Mouse (Mus musculus) G1E (cell line): ENCODE results near the gene Ubap2.

Experiments used
- CTCF ChIP-seq: IDR thresholded peaks from 2 replicates; pipeline ENCODE4 v1.5.1; 2012; ENCODE audit warnings: low read depth, low read length, inconsistent platforms, mixed read lengths
- GATA1 ChIP-seq: IDR thresholded peaks from 2 replicates; pipeline ENCODE4 v1.6.1; 2012; ENCODE audit warnings: borderline replicate concordance, low read length, inconsistent platforms, mixed read lengths
- GATA2 ChIP-seq: IDR thresholded peaks from 2 replicates; pipeline ENCODE4 v1.6.1; 2012; ENCODE audit warnings: low read depth, low read length, inconsistent platforms, borderline replicate concordance
- POLR2AphosphoS5 ChIP-seq: IDR thresholded peaks from 2 replicates; pipeline ENCODE4 v1.6.1; 2012; ENCODE audit warnings: low read depth, low read length, inconsistent platforms; ENCODE audit not compliant: insufficient replicate concordance

DNA sequence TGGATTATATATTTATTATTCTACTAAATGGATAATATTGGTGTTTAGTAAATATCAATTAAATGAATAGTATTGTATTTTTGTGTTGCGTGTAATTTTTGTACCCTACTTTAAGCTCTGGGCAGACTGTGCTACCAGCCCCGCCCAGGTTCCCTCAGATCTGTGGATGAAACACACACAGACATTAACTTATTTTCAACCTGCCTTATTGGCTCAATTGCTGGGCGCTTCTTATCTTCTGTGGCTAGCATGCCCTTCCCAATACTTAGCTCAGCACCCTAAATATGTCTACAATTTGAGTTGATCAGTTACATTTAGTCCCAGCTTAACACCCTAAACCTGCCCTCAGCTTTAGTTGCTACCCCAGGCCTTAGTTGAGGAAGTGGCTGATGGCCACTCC, 113.7 kb downstream of the Ubap2 start:
- no peak for TF ChIP-seq GATA2
- no peak for TF ChIP-seq CTCF
- TF ChIP-seq GATA1: no peak
- TF ChIP-seq POLR2AphosphoS5: no peak
